Mouse (Mus musculus): ENCODE results near the gene Ndufb4. TPM values are rescaled to one million over a fixed set of nuclear protein-coding genes. Genes with fewer than 3 reads are reported as not detected.
A peak's percentile ranks its signal among the peaks of the same experiment; 100 is the strongest.

Ndufb4 gene
- total and polyA plus RNA-seq, 2 experiments from 2014 or later: 32.3 to 90.7 TPM

DNA sequence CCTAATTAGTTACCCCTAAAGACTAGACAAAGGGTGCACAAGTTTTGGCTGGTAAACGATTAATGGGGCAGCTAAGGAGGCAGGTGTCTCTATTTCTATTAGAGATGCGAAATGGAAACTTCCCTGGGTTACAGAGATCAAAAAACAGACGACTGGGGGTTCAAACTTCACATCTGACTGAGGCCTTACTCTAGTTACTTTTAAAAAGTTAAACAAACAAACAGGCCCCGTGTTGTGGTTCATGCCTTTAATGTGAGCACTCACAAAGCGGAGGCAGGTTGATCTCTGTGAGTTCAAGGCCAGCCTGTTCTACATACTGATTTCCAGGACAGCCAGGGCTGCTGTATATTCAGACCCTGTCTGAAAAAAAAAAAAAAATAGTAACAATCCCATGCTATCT, 1.6 kb downstream of the Ndufb4 start:
- peak overlapping the region; percentile 67 for H3K4me2 ChIP-seq (ENCODE audit: low read depth, low read length, poor library complexity, severe bottlenecking)
- H3K9me3 ChIP-seq (ENCODE audit: low read length): no peaks in the 10 kb centered on the region
- no peak for ATAC-seq (ENCODE audit: low FRiP score)
- DNase-seq (ENCODE audit: low spot score): no peak
- peak overlapping the region; percentile 72 for H3K4me3 ChIP-seq (ENCODE audit: low read depth, low read length)
- H3K27me3 ChIP-seq (ENCODE audit: insufficient read depth, low read length): no peaks in the 10 kb centered on the region
- H3K4me1 ChIP-seq (ENCODE audit: insufficient read depth, low read length): peaks cover 5% of the 10 kb centered on the region; the same call in 1 of the 2 replicates
- H3K27ac ChIP-seq (ENCODE audit: low read depth, low read length): no peak overlapping the region
- no peak overlapping the region for H3K9ac ChIP-seq (replicated peaks; ENCODE audit: low read length, poor library complexity, severe bottlenecking)
- 81% methylated on average over 5 of the region's 5 CpGs for WGBS
- peaks cover 6% of the 10 kb centered on the region for H3K36me3 ChIP-seq (ENCODE audit: insufficient read depth, low read length)
- no peak for TF ChIP-seq CTCF (IDR thresholded peaks at IDR 0.05)

DNA sequence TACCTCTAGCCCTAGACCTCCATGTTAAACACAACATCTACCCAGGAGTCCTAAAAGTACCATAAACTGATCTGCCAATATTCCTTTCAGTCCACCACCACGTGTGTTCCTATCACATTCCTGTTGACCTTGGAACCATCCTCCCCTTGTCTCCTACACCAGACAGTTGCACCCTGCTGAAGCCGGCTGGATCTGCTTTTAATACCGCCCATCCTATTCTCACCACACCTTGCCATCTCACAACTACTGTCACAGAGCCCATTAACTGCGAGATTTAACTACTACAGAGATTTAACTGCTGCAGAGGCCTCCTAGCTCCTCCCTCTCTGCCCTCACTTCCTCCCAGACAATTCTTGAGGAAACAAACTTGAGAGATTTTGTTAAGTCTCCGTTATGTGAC, 2.8 kb downstream of the Ndufb4 start:
- ATAC-seq (ENCODE audit: low FRiP score) (no peak), DNase-seq (ENCODE audit: low spot score) (no peak)
- no peak overlapping the region for H3K9ac ChIP-seq (replicated peaks; ENCODE audit: low read length, poor library complexity, severe bottlenecking)
- peaks cover 15% of the 10 kb centered on the region for H3K36me3 ChIP-seq (ENCODE audit: insufficient read depth, low read length)
- H3K27me3 ChIP-seq (ENCODE audit: insufficient read depth, low read length): no peaks in the 10 kb centered on the region
- H3K4me3 ChIP-seq (ENCODE audit: low read depth, low read length): no peak overlapping the region
- 89% methylated on average over 5 of the region's 5 CpGs for WGBS
- H3K4me2 ChIP-seq (ENCODE audit: low read depth, low read length, poor library complexity, severe bottlenecking): no peak overlapping the region
- H3K27ac ChIP-seq (ENCODE audit: low read depth, low read length): no peak overlapping the region
- no peak for TF ChIP-seq CTCF (IDR thresholded peaks at IDR 0.05)
- no peaks in the 10 kb centered on the region for H3K9me3 ChIP-seq (ENCODE audit: low read length)
- H3K4me1 ChIP-seq (ENCODE audit: insufficient read depth, low read length): peaks cover 5% of the 10 kb centered on the region; the same call in 1 of the 2 replicates

DNA sequence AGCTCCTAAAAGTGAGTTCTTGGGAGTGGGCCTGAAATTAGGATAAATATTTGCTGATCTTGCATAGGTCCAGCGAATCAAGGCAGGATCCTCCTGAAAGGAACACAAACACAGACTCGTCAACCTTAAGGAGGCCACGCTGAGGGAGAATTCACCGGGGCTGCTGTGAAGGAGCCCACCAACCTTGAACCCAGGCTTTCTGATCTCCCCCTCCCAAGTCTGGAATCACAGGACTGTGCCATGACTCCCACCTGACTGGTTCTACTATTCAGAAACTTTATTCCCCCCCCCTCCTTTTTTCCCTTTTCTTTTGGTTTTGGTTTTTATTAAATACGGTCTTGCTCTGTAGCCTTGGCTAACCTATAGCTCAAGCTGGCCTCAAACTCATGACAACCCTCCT, 5.2 kb downstream of the Ndufb4 start:
- WGBS: 91% methylated on average over 5 of the region's 5 CpGs
- DNase-seq (ENCODE audit: low spot score) (no peak), ATAC-seq (ENCODE audit: low FRiP score) (no peak)
- Histone ChIP-seq H3K4me2 (ENCODE audit: low read depth, low read length, poor library complexity, severe bottlenecking) (no peak overlapping the region), H3K9ac (replicated peaks; ENCODE audit: low read length, poor library complexity, severe bottlenecking) (no peak overlapping the region), H3K9me3 (ENCODE audit: low read length) (no peaks in the 10 kb centered on the region), H3K4me3 (ENCODE audit: low read depth, low read length) (no peak overlapping the region), H3K36me3 (ENCODE audit: insufficient read depth, low read length) (peaks cover 26% of the 10 kb centered on the region), H3K27me3 (ENCODE audit: insufficient read depth, low read length) (no peaks in the 10 kb centered on the region), H3K27ac (ENCODE audit: low read depth, low read length) (no peak overlapping the region), H3K4me1 (ENCODE audit: insufficient read depth, low read length) (peaks cover 5% of the 10 kb centered on the region; the same call in 1 of the 2 replicates)
- TF ChIP-seq CTCF (IDR thresholded peaks at IDR 0.05): no peak

DNA sequence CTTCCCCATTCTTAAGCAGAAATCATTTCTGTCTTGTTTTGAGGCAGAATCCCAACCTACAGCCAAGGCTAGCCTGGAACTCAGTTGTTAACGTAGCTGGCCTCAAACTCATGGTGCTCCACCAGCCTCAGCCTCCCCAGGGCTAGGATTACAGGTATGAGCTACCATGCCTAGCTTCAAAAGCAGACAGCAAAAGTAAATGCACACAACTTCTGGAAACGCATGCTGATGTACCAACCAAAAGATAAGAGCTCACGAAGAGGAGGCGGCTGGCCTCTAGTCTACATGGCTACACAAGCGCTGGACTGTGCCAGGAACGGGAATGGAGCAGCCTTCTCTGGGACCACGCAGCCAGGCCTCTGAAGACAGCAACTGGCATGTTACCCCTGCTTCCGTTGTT, 6.3 kb downstream of the Ndufb4 start:
- TF ChIP-seq CTCF (IDR thresholded peaks at IDR 0.05): no peak
- H3K4me2 ChIP-seq (ENCODE audit: low read depth, low read length, poor library complexity, severe bottlenecking): no peak overlapping the region
- no peaks in the 10 kb centered on the region for H3K9me3 ChIP-seq (ENCODE audit: low read length)
- WGBS: 94% methylated on average over 8 of the region's 8 CpGs
- no peak overlapping the region for H3K4me3 ChIP-seq (ENCODE audit: low read depth, low read length)
- no peak overlapping the region for H3K9ac ChIP-seq (replicated peaks; ENCODE audit: low read length, poor library complexity, severe bottlenecking)
- no peaks in the 10 kb centered on the region for H3K27me3 ChIP-seq (ENCODE audit: insufficient read depth, low read length)
- no peak overlapping the region for H3K27ac ChIP-seq (ENCODE audit: low read depth, low read length)
- peaks cover 3% of the 10 kb centered on the region; the same call in 1 of the 2 replicates for H3K4me1 ChIP-seq (ENCODE audit: insufficient read depth, low read length)
- no peak for DNase-seq (ENCODE audit: low spot score)
- H3K36me3 ChIP-seq (ENCODE audit: insufficient read depth, low read length): peaks cover 26% of the 10 kb centered on the region
- no peak for ATAC-seq (ENCODE audit: low FRiP score)

DNA sequence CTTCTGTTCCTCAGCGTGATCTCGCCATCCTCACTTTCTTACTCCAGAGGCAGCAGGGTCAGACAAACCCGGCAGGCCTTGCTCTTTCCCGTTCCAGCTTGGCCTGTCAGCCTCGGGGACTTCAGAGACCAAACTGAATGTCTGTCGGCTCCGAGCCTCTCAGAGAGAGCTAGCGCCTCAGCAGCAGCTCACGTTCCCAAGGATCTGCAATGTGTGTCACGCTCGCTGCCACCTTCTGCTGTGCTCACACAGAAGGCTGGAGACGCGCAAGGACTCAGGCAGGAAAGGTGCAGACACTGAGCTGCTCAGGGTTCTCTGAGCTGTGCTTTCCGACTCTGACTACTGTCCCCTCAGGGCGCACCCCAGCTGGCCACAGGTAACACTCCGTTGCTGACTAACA, 7.2 kb downstream of the Ndufb4 start:
- Histone ChIP-seq H3K4me1 (ENCODE audit: insufficient read depth, low read length) (no peaks in the 10 kb centered on the region), H3K36me3 (ENCODE audit: insufficient read depth, low read length) (peaks cover 26% of the 10 kb centered on the region), H3K4me3 (ENCODE audit: low read depth, low read length) (no peak overlapping the region), H3K4me2 (ENCODE audit: low read depth, low read length, poor library complexity, severe bottlenecking) (no peak overlapping the region), H3K27me3 (ENCODE audit: insufficient read depth, low read length) (no peaks in the 10 kb centered on the region), H3K9ac (replicated peaks; ENCODE audit: low read length, poor library complexity, severe bottlenecking) (no peak overlapping the region), H3K27ac (ENCODE audit: low read depth, low read length) (no peak overlapping the region), H3K9me3 (ENCODE audit: low read length) (no peaks in the 10 kb centered on the region)
- no peak for TF ChIP-seq CTCF (IDR thresholded peaks at IDR 0.05)
- no peak for ATAC-seq (ENCODE audit: low FRiP score)
- 92% methylated on average over 16 of the region's 16 CpGs for WGBS
- no peak for DNase-seq (ENCODE audit: low spot score)

DNA sequence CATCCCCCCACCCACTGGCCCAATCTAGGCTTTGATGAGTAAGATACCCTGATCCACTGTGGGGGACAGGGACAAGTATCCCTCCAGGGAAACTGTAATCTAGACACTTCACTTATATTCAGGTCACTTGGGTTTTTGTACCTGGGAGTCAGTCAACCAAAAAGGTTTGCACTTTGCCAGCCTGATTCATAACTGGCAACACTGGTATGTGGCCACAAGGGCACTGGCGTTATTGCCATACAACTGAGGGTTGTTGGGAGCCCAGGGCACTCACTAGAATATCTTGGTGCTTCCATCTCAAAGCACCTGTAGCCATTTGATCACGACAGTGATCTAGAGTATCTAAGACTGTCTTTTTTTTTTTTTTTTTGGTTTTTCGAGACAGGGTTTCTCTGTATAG, 8.5 kb downstream of the Ndufb4 start:
- H3K4me1 ChIP-seq (ENCODE audit: insufficient read depth, low read length): no peaks in the 10 kb centered on the region
- no peak overlapping the region for H3K4me3 ChIP-seq (ENCODE audit: low read depth, low read length)
- H3K9me3 ChIP-seq (ENCODE audit: low read length): no peaks in the 10 kb centered on the region
- no peaks in the 10 kb centered on the region for H3K27me3 ChIP-seq (ENCODE audit: insufficient read depth, low read length)
- no peak for DNase-seq (ENCODE audit: low spot score)
- no peak for TF ChIP-seq CTCF (IDR thresholded peaks at IDR 0.05)
- H3K36me3 ChIP-seq (ENCODE audit: insufficient read depth, low read length): peaks cover 26% of the 10 kb centered on the region
- ATAC-seq (ENCODE audit: low FRiP score): no peak
- H3K4me2 ChIP-seq (ENCODE audit: low read depth, low read length, poor library complexity, severe bottlenecking): no peak overlapping the region
- WGBS: 94% methylated on average over 3 of the region's 3 CpGs
- H3K27ac ChIP-seq (ENCODE audit: low read depth, low read length): no peak overlapping the region
- no peak overlapping the region for H3K9ac ChIP-seq (replicated peaks; ENCODE audit: low read length, poor library complexity, severe bottlenecking)

All from midbrain, postnatal 0 days (tissue).